ENCODE assay signal across 14 mouse cellular contexts in the genomic region with DNA sequence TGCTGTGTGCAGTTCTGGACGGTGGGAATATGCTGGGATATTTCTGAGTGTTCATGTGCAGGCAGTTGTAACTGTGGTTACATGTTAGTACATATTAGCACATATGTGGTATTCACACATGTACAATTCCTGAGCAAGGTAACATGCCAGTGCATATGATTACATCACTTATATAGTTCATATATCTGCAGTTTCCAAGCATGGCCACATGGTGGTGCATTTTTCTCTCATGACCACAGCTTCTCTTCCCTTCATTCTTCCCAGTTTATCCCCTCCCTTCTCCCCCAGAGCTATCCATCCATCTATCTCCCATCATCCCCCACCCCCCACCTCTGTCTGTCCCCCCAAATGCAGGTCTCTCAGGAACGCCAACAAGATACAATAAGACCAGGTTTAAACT. TPM values are rescaled to one million over a fixed set of nuclear protein-coding genes. Genes with fewer than 3 reads are reported as not detected.
DNase-seq lines count a peak whose midpoint lies in the region; ATAC-seq lines count a peak whose summit lies in the region.
"Had no signal": no experiment of that assay in that cellular context is flagged by ENCODE, and none has a peak within 500 bp of the region (broad histone marks: within the 10 kb centered on the region; RNA-seq: fewer than 3 reads in every experiment).

No protein-coding gene starts in this region.

- H3K9me3 ChIP-seq in embryonic facial prominence, embryonic 11.5 days (replicated peaks; ENCODE audit: control insufficient read depth, low read length): no peaks in the 10 kb centered on the region
- no peaks in the 10 kb centered on the region for H3K9me3 ChIP-seq in embryonic facial prominence, embryonic 10.5 days
- H3K9me3 ChIP-seq: heart, embryonic 13.5 days; liver, embryonic 13.5 days; midbrain, embryonic 13.5 days had no signal

- no peak overlapping the region for H3K27ac ChIP-seq in embryonic facial prominence, embryonic 11.5 days (replicated peaks; ENCODE audit: low read depth, low read length)
- H3K27ac ChIP-seq in embryonic facial prominence, embryonic 10.5 days (replicated peaks): no peak overlapping the region
- H3K27ac ChIP-seq: heart, embryonic 13.5 days; liver, embryonic 13.5 days; midbrain, embryonic 13.5 days had no signal

- peak; percentile 10 for DNase-seq in embryonic facial prominence, embryonic 11.5 days (ENCODE audit: low spot score)
- no peak for DNase-seq in embryonic facial prominence, embryonic 10.5 days (ENCODE audit: low spot score)
- DNase-seq in left cerebral cortex, postnatal 4 days: peak; percentile 1
- DNase-seq in left cerebral cortex, adult 9 months (ENCODE audit: low spot score in 2 of 2): no peak
- DNase-seq in ES-CJ7 (ENCODE audit: low read depth, low spot score) (peak; percentile 2), adipocyte (ENCODE audit: low spot score) (no peak)
- peak; percentile 5 for DNase-seq in induced T-regulatory cell, adult 2 months (ENCODE audit: low read depth)
- DNase-seq in ovary, adult 18-20 months (ENCODE audit: low spot score): no peak
- DNase-seq: cerebellum, adult 11-12 months; liver, embryonic 13.5 days; thymus, postnatal 36 days had no signal

- no peak overlapping the region for H3K4me2 ChIP-seq in embryonic facial prominence, embryonic 11.5 days (ENCODE audit: low read depth, low read length)
- H3K4me2 ChIP-seq: heart, embryonic 13.5 days; liver, embryonic 13.5 days; midbrain, embryonic 13.5 days had no signal

- H3K4me3 ChIP-seq in embryonic facial prominence, embryonic 11.5 days (ENCODE audit: low read depth, low read length): no peak overlapping the region
- H3K4me3 ChIP-seq in embryonic facial prominence, embryonic 10.5 days: no peak overlapping the region
- H3K4me3 ChIP-seq: heart, embryonic 13.5 days; liver, embryonic 13.5 days; midbrain, embryonic 13.5 days had no signal

- H3K9ac ChIP-seq in embryonic facial prominence, embryonic 11.5 days (replicated peaks; ENCODE audit: low read length): no peak overlapping the region
- H3K9ac ChIP-seq: heart, embryonic 13.5 days; liver, embryonic 13.5 days; midbrain, embryonic 13.5 days had no signal

- 89% methylated on average over 2 of the region's 2 CpGs for whole genome bisulfite sequencing in embryonic facial prominence, embryonic 11.5 days
- WGBS in embryonic facial prominence, embryonic 10.5 days: 86% methylated on average over 2 of the region's 2 CpGs

- no peak for ATAC-seq in embryonic facial prominence, embryonic 11.5 days (replicated peaks; ENCODE audit: insufficient number of reproducible peaks, low FRiP score, low TSS enrichment, low read depth)
- ATAC-seq: midbrain, embryonic 13.5 days had no signal

- H3K36me3 ChIP-seq in embryonic facial prominence, embryonic 11.5 days (replicated peaks; ENCODE audit: control insufficient read depth, insufficient read depth, low read depth, low read length): no peaks in the 10 kb centered on the region
- peaks cover 27% of the 10 kb centered on the region; the same call in 1 of the 2 replicates for H3K36me3 ChIP-seq in embryonic facial prominence, embryonic 10.5 days (replicated peaks)

- H3K4me1 ChIP-seq in embryonic facial prominence, embryonic 11.5 days (ENCODE audit: control insufficient read depth, insufficient read depth, low read length): no peaks in the 10 kb centered on the region
- no peaks in the 10 kb centered on the region for H3K4me1 ChIP-seq in embryonic facial prominence, embryonic 10.5 days
- H3K4me1 ChIP-seq: heart, embryonic 13.5 days; liver, embryonic 13.5 days; midbrain, embryonic 13.5 days had no signal

- intact Hi-C loops in left cerebral cortex, postnatal 4 days (cut with DNase I): no loop called here

- H3K27me3 ChIP-seq in embryonic facial prominence, embryonic 11.5 days (ENCODE audit: control insufficient read depth, insufficient read depth, low read length): no peaks in the 10 kb centered on the region
- H3K27me3 ChIP-seq in embryonic facial prominence, embryonic 10.5 days (replicated peaks; ENCODE audit: low read depth, poor library complexity, severe bottlenecking): peaks cover 74% of the 10 kb centered on the region
- H3K27me3 ChIP-seq: liver, embryonic 13.5 days had no signal

RNA-seq across cellular contexts. Expression of gene Apoo, which starts 53.3 kb away (rescaled TPM):
- polyA plus RNA-seq in embryonic facial prominence, embryonic 11.5 days (2014; fragmentation: Nextera tagmentation; extraction: Ambion mirVana): 116 and 118 TPM in 2 replicates
- 97.9 and 105 TPM in 2 replicates for polyA plus RNA-seq in embryonic facial prominence, embryonic 10.5 days (2016; fragmentation: Nextera tagmentation; extraction: Ambion mirVana)
- total RNA-seq in left cerebral cortex, postnatal 4 days (2021): 10 to 100 TPM; 50.7 to 59.8 TPM

RNA-seq across cellular contexts. Expression of gene Fam90a1b, which starts 53.6 kb away (rescaled TPM):
- polyA plus RNA-seq in embryonic facial prominence, embryonic 11.5 days (2014; fragmentation: Nextera tagmentation; extraction: Ambion mirVana): 0.07 TPM in 1 of 2 replicates, not detected in the other
- 0.07 and 0.08 TPM in 2 replicates for polyA plus RNA-seq in embryonic facial prominence, embryonic 10.5 days (2016; fragmentation: Nextera tagmentation; extraction: Ambion mirVana)
- total RNA-seq in left cerebral cortex, postnatal 4 days (2021): under 1 TPM in 1 of 2 experiments, not detected in 1; 0.46 TPM
- total RNA-seq: adrenal gland, adult 18-20 months had no signal
- polyA plus RNA-seq: heart, embryonic 13.5 days had no signal

Comparison
In these comparisons a context has a peak if more than half of its experiments do, and no peak if none do; other contexts are left out.
1. DNase-seq: peak in embryonic facial prominence, embryonic 11.5 days (single experiment), left cerebral cortex, postnatal 4 days (single experiment), ES-CJ7 (single experiment) and induced T-regulatory cell, adult 2 months (single experiment); none in embryonic facial prominence, embryonic 10.5 days (single experiment), left cerebral cortex, adult 9 months (0 of 2), adipocyte (single experiment) and ovary, adult 18-20 months (single experiment).